In genomic region chr12:99637986-99638385, GRCm38 (mm10) we compare ENCODE assay signal across 21 mouse cellular contexts.
"Had no signal": no experiment of that assay in that cellular context is flagged by ENCODE, and none has a peak within 500 bp of the region (broad histone marks: within the 10 kb centered on the region; RNA-seq: fewer than 3 reads in every experiment).

No protein-coding gene starts in this region.

- ATAC-seq: liver, embryonic 12.5 days had no signal

- DNase-seq: kidney, adult 18-20 months; kidney, adult 9 months; kidney, postnatal 14 days; kidney, postnatal 4 days; lung, adult 18-20 months; lung, postnatal 10 days; lung, postnatal 36 days; midbrain, embryonic 14.5 days; right cerebral cortex, adult 18-20 months; right cerebral cortex, postnatal 14 days; right cerebral cortex, postnatal 4 days; thymus, adult 18-20 months; thymus, postnatal 36 days had no signal

- H3K27me3 ChIP-seq: liver, embryonic 12.5 days; liver, embryonic 15.5 days; lung, embryonic 15.5 days; neural tube, embryonic 12.5 days; neural tube, embryonic 15.5 days had no signal

- H3K4me3 ChIP-seq: liver, embryonic 12.5 days; liver, embryonic 15.5 days; lung, embryonic 15.5 days; megakaryocyte, embryonic 14.5 days; midbrain, embryonic 10.5 days; neural tube, embryonic 12.5 days; neural tube, embryonic 15.5 days had no signal

- H3K9ac ChIP-seq: liver, embryonic 12.5 days; liver, embryonic 15.5 days; lung, embryonic 15.5 days; neural tube, embryonic 12.5 days; neural tube, embryonic 15.5 days had no signal

- H3K36me3 ChIP-seq: liver, embryonic 12.5 days; liver, embryonic 15.5 days; lung, embryonic 15.5 days; midbrain, embryonic 10.5 days; neural tube, embryonic 12.5 days; neural tube, embryonic 15.5 days had no signal

- H3K27ac ChIP-seq: liver, embryonic 12.5 days; liver, embryonic 15.5 days; lung, embryonic 15.5 days; midbrain, embryonic 10.5 days; neural tube, embryonic 12.5 days; neural tube, embryonic 15.5 days; stomach, postnatal 0 days had no signal

- H3K4me1 ChIP-seq: lung, embryonic 15.5 days had no signal

- H3K4me2 ChIP-seq: liver, embryonic 12.5 days; liver, embryonic 15.5 days; lung, embryonic 15.5 days; neural tube, embryonic 12.5 days; neural tube, embryonic 15.5 days had no signal

- H3K9me3 ChIP-seq: liver, embryonic 15.5 days; lung, embryonic 15.5 days; neural tube, embryonic 12.5 days; neural tube, embryonic 15.5 days had no signal
